Mouse (Mus musculus) lung, postnatal 0 days (tissue): Measurements from ENCODE around the gene Dmrt1.

ENCODE experiments used
- CTCF ChIP-seq: IDR thresholded peaks from 2 replicates; pipeline ENCODE4 v1.5.1; 2016; ENCODE audit warnings: antibody characterized with exemption, mild to moderate bottlenecking
- EP300 ChIP-seq: IDR thresholded peaks from 2 replicates; pipeline ENCODE4 v1.6.1; 2016; ENCODE audit warnings: antibody characterized with exemption, mild to moderate bottlenecking, control low read depth

DNA sequence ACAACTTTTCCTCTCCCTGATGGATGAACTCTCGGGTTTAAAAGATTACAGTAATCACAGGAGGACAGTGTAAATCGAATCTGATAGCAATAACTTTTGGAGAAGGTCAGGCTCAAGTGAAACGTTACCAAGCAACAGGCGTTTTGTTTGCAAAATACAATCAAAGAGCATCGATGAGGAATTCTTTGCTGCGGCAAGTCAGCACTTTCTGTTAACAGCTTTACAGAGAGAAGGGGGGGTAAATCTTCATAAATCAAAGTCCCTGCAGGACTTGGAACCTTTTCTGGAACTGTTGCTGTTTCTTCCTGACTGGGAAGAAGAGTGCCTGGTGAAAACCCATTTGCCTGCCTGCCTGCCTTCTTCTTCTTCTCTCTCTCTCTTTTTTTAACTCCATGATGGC lies 110.5 kb downstream of the Dmrt1 start:
- TF ChIP-seq CTCF (no peak), EP300 (no peak)
